Comparison of ENCODE assay signal across 7 mouse cellular contexts in the genomic region with DNA sequence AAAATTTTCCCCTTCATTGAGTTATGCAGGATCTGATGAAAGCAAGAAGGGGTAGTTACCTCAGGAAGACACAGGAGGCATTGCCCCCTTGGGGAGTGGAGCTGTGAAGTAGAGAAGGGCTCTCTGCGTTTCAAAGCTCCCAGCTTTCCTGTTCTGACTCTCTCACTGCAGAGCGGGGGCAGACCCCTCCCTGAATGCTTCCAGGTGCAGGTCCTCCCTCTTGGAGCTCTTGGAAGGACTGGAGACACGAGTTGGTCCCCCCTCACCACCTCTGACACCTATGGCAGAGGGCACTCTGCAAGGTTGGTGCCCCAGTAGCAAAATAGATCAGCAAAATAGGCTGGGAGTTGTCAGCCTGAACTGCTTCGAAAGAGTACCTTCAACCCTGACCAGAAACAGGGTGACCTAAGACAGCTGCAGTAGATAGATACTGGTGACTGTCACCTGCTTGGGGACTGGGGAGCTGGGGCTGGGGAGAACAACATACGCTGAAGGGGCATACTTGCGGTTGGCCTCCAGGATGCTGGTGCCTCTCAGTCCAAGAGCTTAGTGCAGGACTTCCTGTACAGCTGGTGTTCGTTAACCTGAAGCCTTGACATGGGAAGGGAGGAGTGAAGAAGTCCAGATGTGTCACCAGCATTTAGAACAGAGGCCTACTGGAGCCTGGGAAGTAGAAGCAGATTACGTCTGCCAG. TPM values are rescaled to one million over a fixed set of nuclear protein-coding genes. Genes with fewer than 3 reads are reported as not detected.
DNase-seq lines count a peak whose midpoint lies in the region; ATAC-seq and TF ChIP-seq lines count a peak whose summit lies in the region.

No protein-coding gene starts in this region.

- H3K9me3 ChIP-seq in CH12.LX (replicated peaks; ENCODE audit: low read length), result peaks cover 7% of the 10 kb centered on the region
- 0 out of 2 replicates have a peak, but pooled peaks cover 3% of the 10 kb centered on the region for H3K9me3 ChIP-seq in heart, embryonic 13.5 days

- WGBS in heart, embryonic 13.5 days, result 22% methylated on average over 8 of the region's 8 CpGs
- 38% methylated on average over 8 of the region's 8 CpGs for WGBS in macrophage (ENCODE audit: missing documents)

- no peak for TF ChIP-seq POLR2A in CH12.LX (IDR thresholded peaks at IDR 0.05; ENCODE audit: low read depth, low read length)

- TF ChIP-seq RAD21 in CH12.LX (IDR thresholded peaks at IDR 0.05; ENCODE audit: low read depth, low read length), result no peak

- peak; percentile 48; the same call in 1 of the 2 replicates for ATAC-seq in heart, embryonic 13.5 days (ENCODE audit: extremely low read depth, insufficient number of reproducible peaks, low FRiP score, low TSS enrichment)

- DNase-seq in 416B (ENCODE audit: low read depth) (peak; percentile 98), CH12.LX (ENCODE audit: extremely low read depth) (peak; percentile 80)
- no peak for DNase-seq in gastrocnemius, postnatal 25 days
- DNase-seq in frontal cortex, postnatal 36 days (ENCODE audit: low spot score in 2 of 2), result no peak
- no peak for DNase-seq in layer of hippocampus, adult 11-12 months (ENCODE audit: low spot score)

- H3K27ac ChIP-seq in CH12.LX (ENCODE audit: insufficient read depth, low read depth) (peak overlapping the region; percentile 46; the same call in 1 of the 2 replicates), macrophage (peak overlapping the region; percentile 10; the same call in 1 of the 2 replicates)
- peak overlapping the region; percentile 94 for H3K27ac ChIP-seq in heart, embryonic 13.5 days (replicated peaks)

- no peak overlapping the region for H3K4me2 ChIP-seq in CH12.LX (ENCODE audit: insufficient read depth, low read depth, poor library complexity, severe bottlenecking)
- H3K4me2 ChIP-seq in heart, embryonic 13.5 days, result peak overlapping the region; percentile 19

- H3K9ac ChIP-seq in CH12.LX (ENCODE audit: insufficient read depth, low read depth), result no peak overlapping the region
- peak overlapping the region; percentile 58; the same call in 1 of the 2 replicates for H3K9ac ChIP-seq in heart, embryonic 13.5 days

- TF ChIP-seq EP300 in CH12.LX (IDR thresholded peaks at IDR 0.05; ENCODE audit: low read length), result no peak; the same call in 1 of the 2 replicates

- no peaks in the 10 kb centered on the region for H3K27me3 ChIP-seq in CH12.LX (replicated peaks)
- no peaks in the 10 kb centered on the region for H3K27me3 ChIP-seq in heart, embryonic 13.5 days (replicated peaks)

- H3K4me1 ChIP-seq in CH12.LX (ENCODE audit: control insufficient read depth in 1 of 2, insufficient read depth in 2 of 2), result peaks cover 26 to 81% of the 10 kb centered on the region in 2 experiments
- H3K4me1 ChIP-seq in heart, embryonic 13.5 days, result peaks cover 77% of the 10 kb centered on the region

- no peak for TF ChIP-seq CTCF in CH12.LX (conservative IDR thresholded peaks at IDR 0.05 in 1 of 2, IDR thresholded peaks at IDR 0.05 in 1 of 2; ENCODE audit: low read depth in 2 of 2, low read length in 2 of 2)

- no peaks in the 10 kb centered on the region for H3K79me2 ChIP-seq in CH12.LX (replicated peaks; ENCODE audit: control insufficient read depth, extremely low read depth, insufficient read depth, poor library complexity, severe bottlenecking)
- H3K79me2 ChIP-seq in macrophage (ENCODE audit: inconsistent target), result no peaks in the 10 kb centered on the region

- dilution Hi-C loops in CH12.LX (cut with MboI; ENCODE audit: extremely low pct_ligation_motif_present, extremely low pct_unique_long_range_greater_than_20kb, low sequenced_read_pairs), result no loop called here

- H3K36me3 ChIP-seq in CH12.LX (replicated peaks in 1 of 2; ENCODE audit: control insufficient read depth in 1 of 2, insufficient read depth in 1 of 2, low read length in 1 of 2) (no peaks in the 10 kb centered on the region), macrophage (ENCODE audit: inconsistent target) (no peaks in the 10 kb centered on the region)
- H3K36me3 ChIP-seq in heart, embryonic 13.5 days, result no peaks in the 10 kb centered on the region

- in situ Hi-C loops in CH12.LX (cut with MboI; ENCODE audit: low pct_ligation_motif_present, low pct_unique_long_range_greater_than_20kb, low sequenced_read_pairs), result loop anchor here (10.0 kb wide), 1 partner anchor 209 kb away; no protein-coding TSS in a partner anchor

- no peak overlapping the region for H3K4me3 ChIP-seq in CH12.LX (replicated peaks in 1 of 3; ENCODE audit: low read depth in 2 of 3, low read length in 2 of 3, poor library complexity in 1 of 3)
- no peak overlapping the region for H3K4me3 ChIP-seq in heart, embryonic 13.5 days
- H3K4me3 ChIP-seq in macrophage (ENCODE audit: inconsistent target), result no peak overlapping the region

TF ChIP-seq in CH12.LX, 34 proteins besides CTCF, POLR2A, EP300 and RAD21 (continues in another document):
- TF ChIP-seq NELFE (IDR thresholded peaks at IDR 0.05; ENCODE audit: low read depth, low read length), result no peak
- TF ChIP-seq GABPA (IDR thresholded peaks at IDR 0.05; ENCODE audit: insufficient replicate concordance, low read depth, low read length), result no peak
- TF ChIP-seq ZC3H11A (IDR thresholded peaks at IDR 0.05; ENCODE audit: low read depth, low read length), result no peak
- TF ChIP-seq TCF12 (IDR thresholded peaks at IDR 0.05; ENCODE audit: low read depth, low read length), result peak; percentile 59; the same call in 1 of the 2 replicates
- no peak for TF ChIP-seq CHD2 (IDR thresholded peaks at IDR 0.05; ENCODE audit: low read length)
- no peak for TF ChIP-seq MYC (IDR thresholded peaks at IDR 0.05; ENCODE audit: low read depth, low read length)
- no peak for TF ChIP-seq RCOR1 (conservative IDR thresholded peaks at IDR 0.05; ENCODE audit: low read depth, low read length)
- TF ChIP-seq BHLHE40 (IDR thresholded peaks at IDR 0.05; ENCODE audit: low read depth, low read length), result peak; percentile 59
- no peak for TF ChIP-seq USF1 (IDR thresholded peaks at IDR 0.05; ENCODE audit: low read depth, low read length)
- no peak for TF ChIP-seq MAZ (IDR thresholded peaks at IDR 0.05; ENCODE audit: low read depth, low read length)
- no peak for TF ChIP-seq UBTF (IDR thresholded peaks at IDR 0.05; ENCODE audit: low read depth, low read length)
- TF ChIP-seq POLR2AphosphoS2 (IDR thresholded peaks at IDR 0.05; ENCODE audit: low read depth, low read length), result no peak
- no peak for TF ChIP-seq ZKSCAN1 (IDR thresholded peaks at IDR 0.05; ENCODE audit: borderline replicate concordance, low read depth, low read length)
- TF ChIP-seq SIN3A (IDR thresholded peaks at IDR 0.05; ENCODE audit: low read length), result no peak
- no peak for TF ChIP-seq USF2 (conservative IDR thresholded peaks at IDR 0.05; ENCODE audit: low read depth, low read length)
- no peak for TF ChIP-seq PAX5 (IDR thresholded peaks at IDR 0.05; ENCODE audit: low read length)
- no peak for TF ChIP-seq SMC3 (IDR thresholded peaks at IDR 0.05; ENCODE audit: low read depth, low read length)
- peak; percentile 67 for TF ChIP-seq ETS1 (conservative IDR thresholded peaks at IDR 0.05; ENCODE audit: low read depth, low read length)
- TF ChIP-seq TBP (conservative IDR thresholded peaks at IDR 0.05; ENCODE audit: low read depth, low read length), result peak; percentile 39; the same call in 1 of the 2 replicates
- no peak for TF ChIP-seq MXI1 (IDR thresholded peaks at IDR 0.05; ENCODE audit: low read depth, low read length)
- TF ChIP-seq NRF1 (IDR thresholded peaks at IDR 0.05; ENCODE audit: low read depth, low read length), result no peak
- TF ChIP-seq KAT2A (IDR thresholded peaks at IDR 0.05; ENCODE audit: insufficient replicate concordance, low read length), result no peak
- TF ChIP-seq MAFK (IDR thresholded peaks at IDR 0.05; ENCODE audit: insufficient replicate concordance, low read length), result no peak
- no peak for TF ChIP-seq ZNF384 (IDR thresholded peaks at IDR 0.05; ENCODE audit: low read depth, low read length)
- TF ChIP-seq E2F4 (IDR thresholded peaks at IDR 0.05; ENCODE audit: insufficient replicate concordance, low read depth, low read length), result no peak
- no peak for TF ChIP-seq JUND (conservative IDR thresholded peaks at IDR 0.05; ENCODE audit: low read depth, low read length)
- no peak for TF ChIP-seq CHD1 (IDR thresholded peaks at IDR 0.05; ENCODE audit: low read depth, low read length)
- TF ChIP-seq ZMIZ1 (IDR thresholded peaks at IDR 0.05; ENCODE audit: low read depth, low read length), result no peak
- TF ChIP-seq IRF4 (IDR thresholded peaks at IDR 0.05; ENCODE audit: low read depth, low read length), result no peak
- TF ChIP-seq JUN (IDR thresholded peaks at IDR 0.05; ENCODE audit: insufficient read depth, low read depth, low read length), result no peak
- no peak for TF ChIP-seq HCFC1 (IDR thresholded peaks at IDR 0.05; ENCODE audit: low read depth, low read length)
- TF ChIP-seq ELF1 (IDR thresholded peaks at IDR 0.05; ENCODE audit: low read depth, low read length), result no peak

RNA-seq across cellular contexts. Expression of a gene that starts 40.8 kb away (rescaled TPM):
- total RNA-seq in CH12.LX (2012; rRNA removed) (55.8 and 67.2 TPM in 2 replicates), CH12.LX (2014; rRNA removed) (46.9 and 52.0 TPM in 2 replicates)
- polyA plus RNA-seq in CH12.LX (2012; ENCODE audit: insufficient read length, low read depth) (38.4 and 40.5 TPM in 2 replicates), macrophage (2018) (86.0 to 211 TPM (median 135 TPM) in 3 replicates)
- polyA plus RNA-seq in heart, embryonic 13.5 days (2015; fragmentation: Nextera tagmentation; extraction: Ambion mirVana), result 30.9 and 32.5 TPM in 2 replicates
- total RNA-seq in macrophage (2018; cell fraction: chromatin; rRNA removed), result 100 to 1,000 TPM in 6 of 26 experiments, 10 to 100 TPM in 19, 1 to 10 TPM in 1; 9.2 to 143 (median 58.4) TPM
- 100 to 1,000 TPM in 11 of 26 experiments, 10 to 100 TPM in 15; 40.1 to 135 (median 81.6) TPM for total RNA-seq in macrophage (2018; cell fraction: cytosol; rRNA removed)
- 100 to 1,000 TPM in 11 of 26 experiments, 10 to 100 TPM in 15; 38.3 to 241 (median 91.4) TPM for total RNA-seq in macrophage (2018; cell fraction: nucleus; rRNA removed)
- total RNA-seq in gastrocnemius, postnatal 25 days (2021), result 10 to 100 TPM in 1 of 2 experiments, 1 to 10 TPM in 1; 8.7 to 10.2 TPM

RNA-seq across cellular contexts. Expression of a gene that starts 54.2 kb away (rescaled TPM):
- total RNA-seq in CH12.LX (2012; rRNA removed) (13.7 and 15.6 TPM in 2 replicates), CH12.LX (2014; rRNA removed) (4.3 and 4.9 TPM in 2 replicates)
- polyA plus RNA-seq in CH12.LX (2012; ENCODE audit: insufficient read length, low read depth) (7.5 and 7.8 TPM in 2 replicates), macrophage (2018) (0.05 to 1.2 TPM (median 0.14 TPM) in 3 replicates)
- 40.0 and 48.9 TPM in 2 replicates for polyA plus RNA-seq in heart, embryonic 13.5 days (2015; fragmentation: Nextera tagmentation; extraction: Ambion mirVana)
- 1 to 10 TPM in 4 of 26 experiments, under 1 TPM in 19, not detected in 3; 0.13 to 3.4 (median 0.42) TPM for total RNA-seq in macrophage (2018; cell fraction: chromatin; rRNA removed)
- total RNA-seq in macrophage (2018; cell fraction: cytosol; rRNA removed), result under 1 TPM; 0.06 to 0.38 (median 0.19) TPM
- 1 to 10 TPM in 2 of 26 experiments, under 1 TPM in 22, not detected in 2; 0.07 to 2.0 (median 0.22) TPM for total RNA-seq in macrophage (2018; cell fraction: nucleus; rRNA removed)
- total RNA-seq in gastrocnemius, postnatal 25 days (2021), result 10 to 100 TPM; 40.1 to 40.7 TPM

Comparison
In these comparisons a context has a peak if more than half of its experiments do, and no peak if none do; other contexts are left out.
1. DNase-seq: peak in 416B (single experiment) and CH12.LX (single experiment); none in gastrocnemius, postnatal 25 days (single experiment), frontal cortex, postnatal 36 days (0 of 2) and layer of hippocampus, adult 11-12 months (single experiment).
2. H3K27ac ChIP-seq: peak in every context shown above with its lines; median percentile 94 in heart, embryonic 13.5 days; 46 in CH12.LX; 10 in macrophage.